Mouse (Mus musculus): Measurements from ENCODE around the gene Ces1a. TPM values are rescaled to one million over a fixed set of nuclear protein-coding genes. Genes with fewer than 3 reads are reported as not detected.

The Ces1a gene
- polyA plus RNA-seq, 1 experiment from 2014 or later: not detected

GRCm38 (mm10) chr8:93040776-93041567 is 7.0 kb downstream of the Ces1a start:
- H3K4me1 ChIP-seq (replicated peaks): no peaks in the 10 kb centered on the region
- H3K4me3 ChIP-seq: no peak overlapping the region
- WGBS: 87% methylated on average over 4 of the region's 4 CpGs
- no peak overlapping the region for H3K27ac ChIP-seq (replicated peaks)
- H3K9me3 ChIP-seq: no peaks in the 10 kb centered on the region
- H3K4me2 ChIP-seq: no peak overlapping the region
- ATAC-seq (ENCODE audit: low FRiP score, low read depth): no peak
- H3K36me3 ChIP-seq: no peaks in the 10 kb centered on the region
- H3K27me3 ChIP-seq: no peaks in the 10 kb centered on the region
- H3K9ac ChIP-seq: no peak overlapping the region

- no peak overlapping the region for H3K4me2 ChIP-seq
- H3K36me3 ChIP-seq: no peaks in the 10 kb centered on the region
- ATAC-seq (ENCODE audit: low FRiP score, low read depth): no peak
- WGBS: 80% methylated on average over 2 of the region's 2 CpGs
- H3K9me3 ChIP-seq: no peaks in the 10 kb centered on the region
- no peaks in the 10 kb centered on the region for H3K4me1 ChIP-seq (replicated peaks)
- H3K4me3 ChIP-seq: no peak overlapping the region
- no peaks in the 10 kb centered on the region for H3K27me3 ChIP-seq
- no peak overlapping the region for H3K27ac ChIP-seq (replicated peaks)
- H3K9ac ChIP-seq: no peak overlapping the region
Measured at GRCm38 (mm10) chr8:93040256-93040655, 7.7 kb downstream of the Ces1a start.

- no peak for ATAC-seq (ENCODE audit: low FRiP score, low read depth)
- Histone ChIP-seq H3K27me3 (no peaks in the 10 kb centered on the region), H3K36me3 (no peaks in the 10 kb centered on the region), H3K4me3 (no peak overlapping the region), H3K9me3 (no peaks in the 10 kb centered on the region), H3K9ac (no peak overlapping the region), H3K27ac (replicated peaks) (no peak overlapping the region), H3K4me1 (replicated peaks) (no peaks in the 10 kb centered on the region), H3K4me2 (no peak overlapping the region)
- 0% methylated on average over 2 of the region's 2 CpGs for WGBS
Measured at GRCm38 (mm10) chr8:93038831-93039230, 9.2 kb downstream of the Ces1a start.

- Histone ChIP-seq H3K27me3 (no peaks in the 10 kb centered on the region), H3K36me3 (no peaks in the 10 kb centered on the region), H3K4me3 (no peak overlapping the region), H3K4me2 (no peak overlapping the region), H3K9ac (no peak overlapping the region), H3K27ac (replicated peaks) (no peak overlapping the region), H3K9me3 (no peaks in the 10 kb centered on the region), H3K4me1 (replicated peaks) (no peaks in the 10 kb centered on the region)
- WGBS: 66% methylated on average over 2 of the region's 2 CpGs
- ATAC-seq (ENCODE audit: low FRiP score, low read depth): no peak
Measured at GRCm38 (mm10) chr8:93030664-93031063, 17.3 kb downstream of the Ces1a start.

- Histone ChIP-seq H3K36me3 (no peaks in the 10 kb centered on the region), H3K4me1 (replicated peaks) (no peaks in the 10 kb centered on the region), H3K9ac (no peak overlapping the region), H3K27ac (replicated peaks) (no peak overlapping the region), H3K4me2 (no peak overlapping the region), H3K4me3 (no peak overlapping the region), H3K27me3 (no peaks in the 10 kb centered on the region), H3K9me3 (no peaks in the 10 kb centered on the region)
- no peak for ATAC-seq (ENCODE audit: low FRiP score, low read depth)
- 73% methylated on average over 5 of the region's 5 CpGs for WGBS
Measured at GRCm38 (mm10) chr8:93021738-93022137, 26.3 kb downstream of the Ces1a start.

GRCm38 (mm10) chr8:93014300-93014699 is 33.7 kb downstream of the Ces1a start:
- Histone ChIP-seq H3K4me3 (no peak overlapping the region), H3K27me3 (no peaks in the 10 kb centered on the region), H3K4me1 (replicated peaks) (no peaks in the 10 kb centered on the region), H3K9me3 (no peaks in the 10 kb centered on the region), H3K4me2 (no peak overlapping the region), H3K9ac (no peak overlapping the region), H3K27ac (replicated peaks) (no peak overlapping the region), H3K36me3 (no peaks in the 10 kb centered on the region)
- WGBS: 85% methylated on average over 4 of the region's 4 CpGs
- no peak for ATAC-seq (ENCODE audit: low FRiP score, low read depth)

- Histone ChIP-seq H3K4me3 (no peak overlapping the region), H3K9ac (no peak overlapping the region), H3K27ac (replicated peaks) (no peak overlapping the region), H3K9me3 (no peaks in the 10 kb centered on the region), H3K36me3 (no peaks in the 10 kb centered on the region), H3K27me3 (no peaks in the 10 kb centered on the region), H3K4me1 (replicated peaks) (no peaks in the 10 kb centered on the region), H3K4me2 (no peak overlapping the region)
- no peak for ATAC-seq (ENCODE audit: low FRiP score, low read depth)
- WGBS: 71% methylated on average over 6 of the region's 6 CpGs
Measured at GRCm38 (mm10) chr8:93012226-93012625, 35.8 kb downstream of the Ces1a start.

GRCm38 (mm10) chr8:93011439-93011838 is 36.6 kb downstream of the Ces1a start:
- Histone ChIP-seq H3K36me3 (no peaks in the 10 kb centered on the region), H3K9me3 (no peaks in the 10 kb centered on the region), H3K4me2 (no peak overlapping the region), H3K4me3 (no peak overlapping the region), H3K27ac (replicated peaks) (no peak overlapping the region), H3K27me3 (no peaks in the 10 kb centered on the region), H3K9ac (no peak overlapping the region), H3K4me1 (replicated peaks) (no peaks in the 10 kb centered on the region)
- 10% methylated on average over 9 of the region's 9 CpGs for WGBS
- peak; percentile 75; the same call in 1 of the 2 replicates for ATAC-seq (ENCODE audit: low FRiP score, low read depth)

- no peaks in the 10 kb centered on the region for H3K9me3 ChIP-seq
- no peak overlapping the region for H3K27ac ChIP-seq (replicated peaks)
- 28% methylated on average over 5 of the region's 5 CpGs for WGBS
Measured at GRCm38 (mm10) chr8:93010286-93010685, 37.7 kb downstream of the Ces1a start.

GRCm38 (mm10) chr8:92998600-92998999 is 49.4 kb downstream of the Ces1a start:
- Histone ChIP-seq H3K9me3 (no peaks in the 10 kb centered on the region), H3K27ac (replicated peaks) (no peak overlapping the region), H3K4me1 (replicated peaks) (no peaks in the 10 kb centered on the region), H3K4me3 (no peak overlapping the region), H3K36me3 (no peaks in the 10 kb centered on the region), H3K4me2 (no peak overlapping the region), H3K27me3 (no peaks in the 10 kb centered on the region), H3K9ac (no peak overlapping the region)
- no peak for ATAC-seq (ENCODE audit: low FRiP score, low read depth)
- 50% methylated on average over 2 of the region's 2 CpGs for WGBS

More at GRCm38 (mm10) chr8:93010286-93010685, 37.7 kb downstream of the Ces1a start:
- Histone ChIP-seq H3K4me1 (replicated peaks) (no peaks in the 10 kb centered on the region), H3K9ac (no peak overlapping the region), H3K36me3 (no peaks in the 10 kb centered on the region), H3K4me2 (no peak overlapping the region), H3K27me3 (no peaks in the 10 kb centered on the region), H3K4me3 (no peak overlapping the region)
- no peak for ATAC-seq (ENCODE audit: low FRiP score, low read depth)

GRCm38 (mm10) chr8:92996840-92997239 is 51.2 kb downstream of the Ces1a start:
- no peaks in the 10 kb centered on the region for H3K36me3 ChIP-seq
- no peaks in the 10 kb centered on the region for H3K9me3 ChIP-seq
- H3K27ac ChIP-seq (replicated peaks): no peak overlapping the region
- 36% methylated on average over 5 of the region's 5 CpGs for WGBS
- no peak overlapping the region for H3K9ac ChIP-seq
- 0 out of 2 replicates have a peak, but pooled peaks have one; percentile 38 for ATAC-seq (ENCODE audit: low FRiP score, low read depth)
- no peak overlapping the region for H3K4me2 ChIP-seq
- no peak overlapping the region for H3K4me3 ChIP-seq
- H3K27me3 ChIP-seq: no peaks in the 10 kb centered on the region
- no peaks in the 10 kb centered on the region for H3K4me1 ChIP-seq (replicated peaks)

GRCm38 (mm10) chr8:92984376-92984775 is 63.6 kb downstream of the Ces1a start:
- Histone ChIP-seq H3K27ac (replicated peaks) (no peak overlapping the region), H3K27me3 (no peaks in the 10 kb centered on the region), H3K4me2 (no peak overlapping the region), H3K4me3 (no peak overlapping the region), H3K4me1 (replicated peaks) (no peaks in the 10 kb centered on the region), H3K36me3 (no peaks in the 10 kb centered on the region), H3K9ac (no peak overlapping the region), H3K9me3 (no peaks in the 10 kb centered on the region)
- ATAC-seq (ENCODE audit: low FRiP score, low read depth): no peak
- 76% methylated on average over 2 of the region's 2 CpGs for WGBS

- no peak for ATAC-seq (ENCODE audit: low FRiP score, low read depth)
- 82% methylated on average over 3 of the region's 3 CpGs for WGBS
- H3K27ac ChIP-seq (replicated peaks): no peak overlapping the region
- no peak overlapping the region for H3K9ac ChIP-seq
- H3K4me3 ChIP-seq: no peak overlapping the region
- no peak overlapping the region for H3K4me2 ChIP-seq
- H3K36me3 ChIP-seq: no peaks in the 10 kb centered on the region
- no peaks in the 10 kb centered on the region for H3K4me1 ChIP-seq (replicated peaks)
- H3K9me3 ChIP-seq: no peaks in the 10 kb centered on the region
- no peaks in the 10 kb centered on the region for H3K27me3 ChIP-seq
Measured at GRCm38 (mm10) chr8:92982491-92982890, 65.5 kb downstream of the Ces1a start.

Data from hindbrain, embryonic 15.5 days (tissue).